Comparison of ENCODE assay signal across 11 mouse cellular contexts in genomic region chr11:3369449-3369848, GRCm38 (mm10). TPM values are rescaled to one million over a fixed set of nuclear protein-coding genes. Genes with fewer than 3 reads are reported as not detected.
DNase-seq lines count a peak whose midpoint lies in the region; ATAC-seq and TF ChIP-seq lines count a peak whose summit lies in the region.
"Had no signal": no experiment of that assay in that cellular context is flagged by ENCODE, and none has a peak within 500 bp of the region (broad histone marks: within the 10 kb centered on the region; RNA-seq: fewer than 3 reads in every experiment).

No protein-coding gene starts in this region.

- H3K9me3 ChIP-seq in lung, embryonic 14.5 days (ENCODE audit: low read depth, low read length) = no peaks in the 10 kb centered on the region
- no peaks in the 10 kb centered on the region for H3K9me3 ChIP-seq in limb, embryonic 10.5 days (replicated peaks)
- no peaks in the 10 kb centered on the region for H3K9me3 ChIP-seq in stomach, embryonic 14.5 days (ENCODE audit: control insufficient read depth, low read depth, low read length)
- H3K9me3 ChIP-seq: G1E had no signal

- H3K4me2 ChIP-seq in lung, embryonic 14.5 days = peak overlapping the region; percentile 92
- peak overlapping the region; percentile 13 for H3K4me2 ChIP-seq in stomach, embryonic 14.5 days (replicated peaks; ENCODE audit: low read depth, low read length)

- H3K27me3 ChIP-seq in lung, embryonic 14.5 days (ENCODE audit: insufficient read depth, low read length) = no peaks in the 10 kb centered on the region
- H3K27me3 ChIP-seq in limb, embryonic 10.5 days (ENCODE audit: low read depth, poor library complexity, severe bottlenecking) = no peaks in the 10 kb centered on the region
- H3K27me3 ChIP-seq in stomach, embryonic 14.5 days (ENCODE audit: control insufficient read depth, insufficient read depth, low read length) = no peaks in the 10 kb centered on the region

- no peak overlapping the region for H3K9ac ChIP-seq in lung, embryonic 14.5 days
- H3K9ac ChIP-seq in stomach, embryonic 14.5 days (replicated peaks; ENCODE audit: low read depth, low read length) = no peak overlapping the region

- peak overlapping the region; percentile 72; the same call in 1 of the 2 replicates for H3K27ac ChIP-seq in lung, embryonic 14.5 days (ENCODE audit: low read depth)
- no peak overlapping the region for H3K27ac ChIP-seq in embryonic fibroblast, embryonic 13.5 days (ENCODE audit: insufficient read depth, low read length)
- H3K27ac ChIP-seq in limb, embryonic 10.5 days = 0 out of 2 replicates have a peak overlapping the region, but pooled peaks have one; percentile 19
- peak overlapping the region; percentile 85 for H3K27ac ChIP-seq in stomach, embryonic 14.5 days (ENCODE audit: low read length)

- ATAC-seq in lung, embryonic 14.5 days (ENCODE audit: insufficient read depth) = no peak
- no peak for ATAC-seq in stomach, embryonic 14.5 days (ENCODE audit: insufficient number of reproducible peaks, insufficient read depth, low FRiP score, low read depth)

- H3K36me3 ChIP-seq in lung, embryonic 14.5 days (ENCODE audit: insufficient read depth) = no peaks in the 10 kb centered on the region
- H3K36me3 ChIP-seq in limb, embryonic 10.5 days = 0 out of 2 replicates have a peak, but pooled peaks cover 2% of the 10 kb centered on the region
- H3K36me3 ChIP-seq in stomach, embryonic 14.5 days (ENCODE audit: control insufficient read depth, insufficient read depth, low read length) = no peaks in the 10 kb centered on the region

- peaks cover 10% of the 10 kb centered on the region for H3K4me1 ChIP-seq in lung, embryonic 14.5 days (ENCODE audit: insufficient read depth)
- H3K4me1 ChIP-seq in lung, adult 2 months (ENCODE audit: control insufficient read depth, insufficient read depth, low read length) = peaks cover 6% of the 10 kb centered on the region; the same call in 1 of the 2 replicates
- peaks cover 8% of the 10 kb centered on the region for H3K4me1 ChIP-seq in embryonic fibroblast, embryonic 13.5 days (ENCODE audit: control insufficient read depth, insufficient read depth, low read length)
- H3K4me1 ChIP-seq in limb, embryonic 10.5 days = peaks cover 48% of the 10 kb centered on the region
- peaks cover 34% of the 10 kb centered on the region for H3K4me1 ChIP-seq in stomach, embryonic 14.5 days (ENCODE audit: control insufficient read depth, insufficient read depth, low read length)

- DNase-seq in lung, embryonic 14.5 days = no peak
- no peak for DNase-seq in lung, adult 2 months
- no peak for DNase-seq in limb, embryonic 10.5 days (ENCODE audit: low spot score)
- DNase-seq in cerebellum, adult 8-10 months = no peak
- DNase-seq in cerebellum, adult 9-11 months = no peak
- no peak for DNase-seq in kidney, adult 8-10 months
- DNase-seq: left cerebral cortex, postnatal 4 days; right cerebral cortex, postnatal 14 days had no signal

- TF ChIP-seq POLR2A in lung, adult 2 months (IDR thresholded peaks at IDR 0.05; ENCODE audit: borderline replicate concordance, extremely low read depth, low read depth, low read length) = no peak
- TF ChIP-seq POLR2A in embryonic fibroblast, embryonic 13.5 days (IDR thresholded peaks at IDR 0.05; ENCODE audit: low read depth, low read length) = no peak

- no peak for TF ChIP-seq CTCF in lung, embryonic 14.5 days (IDR thresholded peaks at IDR 0.05; ENCODE audit: low read depth)
- TF ChIP-seq CTCF in lung, adult 2 months (IDR thresholded peaks at IDR 0.05; ENCODE audit: insufficient read depth, low read length) = no peak
- TF ChIP-seq CTCF in embryonic fibroblast, embryonic 13.5 days (IDR thresholded peaks at IDR 0.05; ENCODE audit: borderline replicate concordance, insufficient read depth, low read length) = no peak

- H3K4me3 ChIP-seq in lung, embryonic 14.5 days (ENCODE audit: low read depth, low read length) = no peak overlapping the region
- H3K4me3 ChIP-seq in lung, adult 2 months (replicated peaks; ENCODE audit: extremely low read depth, low read depth, low read length) = no peak overlapping the region
- peak overlapping the region; percentile 66; the same call in 1 of the 2 replicates for H3K4me3 ChIP-seq in embryonic fibroblast, embryonic 13.5 days (ENCODE audit: insufficient read depth, low read length)
- no peak overlapping the region for H3K4me3 ChIP-seq in limb, embryonic 10.5 days
- no peak overlapping the region for H3K4me3 ChIP-seq in stomach, embryonic 14.5 days (ENCODE audit: low read depth, low read length)

- 64% methylated on average over 5 of the region's 5 CpGs for WGBS in lung, embryonic 14.5 days
- 73% methylated on average over 5 of the region's 5 CpGs for WGBS in lung, adult 2 months
- 79% methylated on average over 5 of the region's 5 CpGs for WGBS in limb, embryonic 10.5 days
- 61% methylated on average over 5 of the region's 5 CpGs for WGBS in stomach, embryonic 14.5 days

RNA-seq across cellular contexts. Expression of gene Pik3ip1, which starts 39.2 kb away (rescaled TPM):
- polyA plus RNA-seq in lung, embryonic 14.5 days (2014; fragmentation: Nextera tagmentation; extraction: Ambion mirVana) = 6.4 and 8.5 TPM in 2 replicates
- 23.2 and 38.3 TPM in 2 replicates for polyA plus RNA-seq in lung, adult 2 months (2012; rRNA removed)
- polyA plus RNA-seq in embryonic fibroblast, embryonic 13.5 days (2011; ENCODE audit: insufficient read length, low read depth, missing spikeins) = 21.1 and 22.8 TPM in 2 replicates
- polyA plus RNA-seq in limb, embryonic 10.5 days (2016; fragmentation: Nextera tagmentation; extraction: Ambion mirVana) = 5.9 and 8.5 TPM in 2 replicates
- polyA plus RNA-seq in stomach, embryonic 14.5 days (2014; fragmentation: Nextera tagmentation; extraction: Ambion mirVana) = 11.4 and 14.1 TPM in 2 replicates

RNA-seq across cellular contexts. Expression of gene Limk2, which starts 39.5 kb away (rescaled TPM):
- polyA plus RNA-seq in lung, embryonic 14.5 days (2014; fragmentation: Nextera tagmentation; extraction: Ambion mirVana) = 45.3 and 49.1 TPM in 2 replicates
- polyA plus RNA-seq in lung, adult 2 months (2012; rRNA removed) = 94.3 and 142 TPM in 2 replicates
- polyA plus RNA-seq in embryonic fibroblast, embryonic 13.5 days (2011; ENCODE audit: insufficient read length, low read depth, missing spikeins) = 58.3 and 68.6 TPM in 2 replicates
- 45.2 and 54.6 TPM in 2 replicates for polyA plus RNA-seq in limb, embryonic 10.5 days (2016; fragmentation: Nextera tagmentation; extraction: Ambion mirVana)
- 90.3 and 95.8 TPM in 2 replicates for polyA plus RNA-seq in stomach, embryonic 14.5 days (2014; fragmentation: Nextera tagmentation; extraction: Ambion mirVana)
